Mouse (Mus musculus): ENCODE data around the gene Tcea3. TPM values are rescaled to one million over a fixed set of nuclear protein-coding genes. Genes with fewer than 3 reads are reported as not detected.

The Tcea3 gene
- polyA plus RNA-seq, 1 experiment from 2014 or later = 20.8 TPM

- no peak overlapping the region for H3K4me2 ChIP-seq
- H3K9ac ChIP-seq = no peak overlapping the region
- H3K27me3 ChIP-seq (replicated peaks) = no peaks in the 10 kb centered on the region
- 0 out of 2 replicates have a peak, but pooled peaks cover 2% of the 10 kb centered on the region for H3K4me1 ChIP-seq
- no peak for ATAC-seq (ENCODE audit: insufficient read depth, low FRiP score, low read depth)
- no peak overlapping the region for H3K4me3 ChIP-seq (replicated peaks)
- H3K9me3 ChIP-seq = no peaks in the 10 kb centered on the region
- 33% methylated on average over 2 of the region's 2 CpGs for WGBS
- H3K36me3 ChIP-seq = no peaks in the 10 kb centered on the region
- H3K27ac ChIP-seq = no peak overlapping the region
Observed at GRCm38 (mm10) chr4:136304181-136304580, 56.7 kb downstream of the Tcea3 start.

- 55% methylated on average over 2 of the region's 2 CpGs for whole genome bisulfite sequencing
- no peak overlapping the region for H3K27ac ChIP-seq
- no peaks in the 10 kb centered on the region for H3K36me3 ChIP-seq
- H3K4me2 ChIP-seq = no peak overlapping the region
- H3K9ac ChIP-seq = no peak overlapping the region
- no peak overlapping the region for H3K4me3 ChIP-seq (replicated peaks)
- H3K27me3 ChIP-seq (replicated peaks) = no peaks in the 10 kb centered on the region
- H3K4me1 ChIP-seq = peaks cover 14% of the 10 kb centered on the region
- no peaks in the 10 kb centered on the region for H3K9me3 ChIP-seq
- ATAC-seq (ENCODE audit: insufficient read depth, low FRiP score, low read depth) = no peak
Observed at GRCm38 (mm10) chr4:136308355-136308754, 60.8 kb downstream of the Tcea3 start.

- H3K27ac ChIP-seq = peak overlapping the region; percentile 91
- 0 out of 2 replicates have a peak, but pooled peaks have one; percentile 36 for ATAC-seq (ENCODE audit: insufficient read depth, low FRiP score, low read depth)
- H3K27me3 ChIP-seq (replicated peaks) = no peaks in the 10 kb centered on the region
- H3K9ac ChIP-seq = no peak overlapping the region
- H3K9me3 ChIP-seq = no peaks in the 10 kb centered on the region
- no peaks in the 10 kb centered on the region for H3K36me3 ChIP-seq
- peak overlapping the region; percentile 100 for H3K4me3 ChIP-seq (replicated peaks)
- WGBS = 2% methylated on average over 11 of the region's 11 CpGs
- H3K4me2 ChIP-seq = peak overlapping the region; percentile 79
- peaks cover 17% of the 10 kb centered on the region for H3K4me1 ChIP-seq
Observed at GRCm38 (mm10) chr4:136309780-136310179, 62.3 kb downstream of the Tcea3 start.

- H3K36me3 ChIP-seq = no peaks in the 10 kb centered on the region
- H3K9ac ChIP-seq = peak within 1 kb of the TSS; percentile 99
- WGBS = under 1% methylated on average over 64 of the region's 65 CpGs
Observed at GRCm38 (mm10) chr4:136310229-136311041, 62.9 kb downstream of the Tcea3 start, which contains the start of gene Hnrnpr. Hnrnpr (plus strand) TSS chr4:136310942.

GRCm38 (mm10) chr4:136311042-136311999, 63.8 kb downstream of the Tcea3 start:
- Histone ChIP-seq H3K4me1 (peaks cover 19% of the 10 kb centered on the region), H3K4me3 (replicated peaks) (peak overlapping the region; percentile 100), H3K27ac (peak overlapping the region; percentile 96), H3K36me3 (no peaks in the 10 kb centered on the region), H3K27me3 (replicated peaks) (no peaks in the 10 kb centered on the region), H3K9ac (peak overlapping the region; percentile 99), H3K9me3 (no peaks in the 10 kb centered on the region), H3K4me2 (peak overlapping the region; percentile 79)
- under 1% methylated on average over 75 of the region's 81 CpGs for WGBS
- ATAC-seq (ENCODE audit: insufficient read depth, low FRiP score, low read depth) = peak; percentile 55

More at GRCm38 (mm10) chr4:136310229-136311041, 62.9 kb downstream of the Tcea3 start, which contains the start of gene Hnrnpr:
- peak within 1 kb of the TSS; percentile 96 for H3K27ac ChIP-seq
- peaks cover 19% of the 10 kb centered on the region for H3K4me1 ChIP-seq
- no peaks in the 10 kb centered on the region for H3K9me3 ChIP-seq
- peak within 1 kb of the TSS; percentile 79 for H3K4me2 ChIP-seq
- peak within 1 kb of the TSS; percentile 100 for H3K4me3 ChIP-seq (replicated peaks)
- H3K27me3 ChIP-seq (replicated peaks) = no peaks in the 10 kb centered on the region
- ATAC-seq (ENCODE audit: insufficient read depth, low FRiP score, low read depth) = peak; percentile 98

- Histone ChIP-seq H3K4me2 (peak overlapping the region; percentile 79), H3K4me3 (replicated peaks) (peak overlapping the region; percentile 100), H3K4me1 (peaks cover 19% of the 10 kb centered on the region), H3K36me3 (no peaks in the 10 kb centered on the region), H3K27ac (no peak overlapping the region), H3K27me3 (replicated peaks) (no peaks in the 10 kb centered on the region), H3K9me3 (no peaks in the 10 kb centered on the region), H3K9ac (no peak overlapping the region)
- no peak for ATAC-seq (ENCODE audit: insufficient read depth, low FRiP score, low read depth)
- WGBS = 7% methylated on average over 4 of the region's 4 CpGs
Observed at GRCm38 (mm10) chr4:136312616-136313015, 65.1 kb downstream of the Tcea3 start.

GRCm38 (mm10) chr4:136317667-136318066, 70.1 kb downstream of the Tcea3 start:
- Histone ChIP-seq H3K4me2 (no peak overlapping the region), H3K9ac (no peak overlapping the region), H3K4me3 (replicated peaks) (no peak overlapping the region), H3K27me3 (replicated peaks) (no peaks in the 10 kb centered on the region), H3K27ac (no peak overlapping the region), H3K4me1 (peaks cover 9% of the 10 kb centered on the region), H3K36me3 (peaks cover 14% of the 10 kb centered on the region; the same call in 1 of the 2 replicates), H3K9me3 (no peaks in the 10 kb centered on the region)
- WGBS = 93% methylated on average over 4 of the region's 4 CpGs
- ATAC-seq (ENCODE audit: insufficient read depth, low FRiP score, low read depth) = no peak

- Histone ChIP-seq H3K4me3 (replicated peaks) (no peak overlapping the region), H3K4me2 (no peak overlapping the region), H3K27me3 (replicated peaks) (no peaks in the 10 kb centered on the region), H3K27ac (no peak overlapping the region), H3K36me3 (peaks cover 26% of the 10 kb centered on the region; the same call in 1 of the 2 replicates), H3K4me1 (0 out of 2 replicates have a peak, but pooled peaks cover 2% of the 10 kb centered on the region), H3K9ac (no peak overlapping the region), H3K9me3 (no peaks in the 10 kb centered on the region)
- ATAC-seq (ENCODE audit: insufficient read depth, low FRiP score, low read depth) = no peak
- 66% methylated on average over 4 of the region's 4 CpGs for WGBS
Observed at GRCm38 (mm10) chr4:136320016-136320415, 72.5 kb downstream of the Tcea3 start.

- peaks cover 31% of the 10 kb centered on the region for H3K36me3 ChIP-seq
- no peaks in the 10 kb centered on the region for H3K9me3 ChIP-seq
- H3K4me1 ChIP-seq = no peaks in the 10 kb centered on the region
- no peak overlapping the region for H3K4me2 ChIP-seq
- H3K27ac ChIP-seq = no peak overlapping the region
- no peak overlapping the region for H3K4me3 ChIP-seq (replicated peaks)
- 42% methylated on average over 2 of the region's 2 CpGs for WGBS
- H3K9ac ChIP-seq = no peak overlapping the region
- ATAC-seq (ENCODE audit: insufficient read depth, low FRiP score, low read depth) = no peak
- no peaks in the 10 kb centered on the region for H3K27me3 ChIP-seq (replicated peaks)
Observed at GRCm38 (mm10) chr4:136324226-136324625, 76.7 kb downstream of the Tcea3 start.

Data from stomach, embryonic 15.5 days (tissue).